Mouse (Mus musculus): ENCODE results near the gene Drg2.

GRCm38 (mm10) chr11:60422046-60422668, 32.2 kb upstream of the Drg2 start:
- peak; percentile 38 for TF ChIP-seq CTCF (IDR thresholded peaks at IDR 0.05)
- TF ChIP-seq POLR2A (IDR thresholded peaks at IDR 0.05; ENCODE audit: insufficient read depth, low read depth, low read length): no peak
- no peak for TF ChIP-seq EP300 (IDR thresholded peaks at IDR 0.05; ENCODE audit: insufficient read depth, low read depth, low read length)

Data from heart, adult 2 months (tissue).